Mouse (Mus musculus) adrenal gland, adult 18-20 months (tissue): ENCODE measurements around the gene Gm17651. TPM values are rescaled to one million over a fixed set of nuclear protein-coding genes. Genes with fewer than 3 reads are reported as not detected.
A peak's percentile ranks its signal among the peaks of the same experiment; 100 is the strongest.

Experiments used
- DNase-seq, 2 experiments: peaks; one replicate each; pipeline ENCODE4 v3.0.0; 2021 to 2022; ENCODE audit warnings: low spot score in 2 of 2
- microRNA-seq, 2 experiments: library from miRNA; unstranded; fragments of <30 nt; microRNA quantifications; one replicate each; pipeline ENCODE4 v1.2.0; 2021; ENCODE audit warnings: borderline number of aligned reads in 2 of 2
- total RNA-seq, 2 experiments: library from RNA; stranded (reverse); gene quantifications; 1 replicate in 1 of 2; 2 replicates in 1 of 2; pipeline ENCODE4 v1.2.3; 2021

The Gm17651 gene
- total RNA-seq, 2 experiments from 2014 or later = not detected

DNA sequence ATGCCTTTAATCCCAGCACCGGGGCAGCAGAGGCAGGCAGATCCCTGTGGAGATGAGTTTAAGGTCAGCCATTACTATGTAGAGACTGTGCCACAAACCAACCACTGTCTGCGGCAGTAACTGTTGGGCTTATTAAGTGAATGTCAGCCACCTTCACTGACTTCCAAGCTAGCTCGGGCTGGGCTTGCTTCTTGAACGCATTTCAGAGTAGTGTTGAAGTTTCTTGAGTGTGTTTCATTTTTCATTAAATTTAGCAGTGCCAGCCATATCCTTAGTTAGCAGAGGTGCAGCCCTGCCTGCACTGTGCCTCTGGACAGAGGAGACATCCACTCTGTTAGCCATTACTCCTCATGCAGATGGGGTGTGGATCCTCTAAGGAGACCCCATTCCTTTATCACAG, 43.7 kb downstream of the Gm17651 start:
- no peak for DNase-seq

GRCm38 (mm10) chr3:97629941-97630340, 44.6 kb downstream of the Gm17651 start:
- no peak for DNase-seq

DNA sequence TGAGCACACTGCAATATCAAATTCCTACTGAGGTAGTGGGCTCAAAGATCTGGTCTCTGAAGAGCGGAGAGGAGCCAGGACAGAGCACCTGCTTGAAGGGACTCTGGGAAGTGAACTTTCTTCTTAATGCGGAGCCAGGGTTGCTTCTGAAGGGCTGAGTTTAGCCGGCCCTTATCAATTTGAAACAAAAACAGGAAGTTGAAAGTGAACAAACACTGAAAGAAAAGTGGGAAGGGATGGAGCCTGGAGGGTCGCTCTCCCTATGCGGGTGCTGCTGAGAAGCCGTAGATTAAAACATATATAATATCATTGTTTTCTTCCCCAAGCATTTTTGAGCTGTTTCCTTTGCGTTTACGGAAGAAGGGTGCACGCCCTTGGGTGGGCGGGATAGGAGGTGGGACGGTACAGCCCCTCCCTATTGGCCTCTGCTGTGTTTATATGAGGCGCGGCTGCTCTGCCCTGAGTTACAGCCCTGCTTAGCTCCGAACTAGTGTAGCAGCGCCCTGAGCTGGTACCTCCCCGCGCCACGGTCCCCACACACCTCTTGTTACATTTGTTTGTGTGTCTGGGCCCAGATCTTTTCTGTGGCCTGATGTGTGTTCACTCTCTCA, 46.0 kb downstream of the Gm17651 start, which contains the start of gene Fmo5:
Gene Fmo5, plus strand, starts transcription at position 414 of the 611 bp plus-strand sequence.
- peak; percentile 66 to 71 for DNase-seq

DNA sequence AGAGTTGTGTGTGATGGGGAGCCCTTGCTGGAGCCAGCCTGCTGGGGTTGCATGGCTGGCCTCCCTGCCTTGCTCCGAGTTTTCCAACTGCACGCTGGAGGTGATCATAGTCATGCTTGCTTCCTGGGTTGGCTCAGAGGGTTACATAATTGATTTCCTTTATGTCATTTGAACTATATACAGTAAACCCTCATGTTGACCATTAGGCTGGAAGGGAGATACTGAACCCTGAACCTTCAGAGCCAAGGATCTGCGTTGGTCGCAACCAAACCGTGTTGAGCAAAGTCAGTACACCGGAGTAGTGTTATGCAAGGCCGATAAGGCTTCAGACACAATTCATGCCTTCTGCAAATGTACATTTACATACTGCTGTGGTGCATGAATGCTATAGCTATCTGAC, 46.6 kb downstream of the Gm17651 start:
- DNase-seq = no peak

GRCm38 (mm10) chr3:97624611-97625010, 49.9 kb downstream of the Gm17651 start:
- no peak for DNase-seq

Small RNA genes within 50 kb of the gene (microRNA-seq; reads per million reads assigned to microRNA genes)
- 0 reads per million in 2 experiments for gene Mir7225

Other genes with a start within 250 kb of the Gm17651 start
- gene Chd1l, start 64.5 kb downstream of the Gm17651 start, total RNA-seq = 10 to 100 TPM in 1 of 2 experiments, 1 to 10 TPM in 1; 8.5 to 11.6 TPM
- gene Fmo5, start 45.9 kb downstream of the Gm17651 start, total RNA-seq = 10 to 100 TPM; 13.3 to 15.2 TPM
- gene Prkab2, start 16.5 kb downstream of the Gm17651 start, total RNA-seq = 10 to 100 TPM in 1 of 2 experiments, 1 to 10 TPM in 1; 8.8 to 13.8 TPM
- gene Pde4dip, start 214.0 kb upstream of the Gm17651 start, total RNA-seq = 10 to 100 TPM; 24.8 to 32.6 TPM
- gene Sec22b, start 226.5 kb upstream of the Gm17651 start, total RNA-seq = 100 to 1,000 TPM in 1 of 2 experiments, 10 to 100 TPM in 1; 93.0 to 193 TPM